8 mouse cellular contexts compared by ENCODE assay signal in genomic region chr14:31323189-31323588, GRCm38 (mm10). TPM values are rescaled to one million over a fixed set of nuclear protein-coding genes. Genes with fewer than 3 reads are reported as not detected.
A peak's percentile ranks its signal among the peaks of the same experiment; 100 is the strongest.
DNase-seq lines count a peak whose midpoint lies in the region; ATAC-seq and TF ChIP-seq lines count a peak whose summit lies in the region.

No protein-coding gene starts in this region.

- DNase-seq in lung, embryonic 14.5 days: peak; percentile 7
- no peak for DNase-seq in lung, adult 18-20 months
- peak; percentile 25 for DNase-seq in limb, embryonic 10.5 days (ENCODE audit: low spot score)
- DNase-seq in adrenal gland, postnatal 4 days (ENCODE audit: low spot score in 2 of 2): no peak
- no peak for DNase-seq in gastrocnemius, postnatal 36 days
- no peak for DNase-seq in layer of hippocampus, postnatal 14 days (ENCODE audit: low spot score in 2 of 2)

- H3K9me3 ChIP-seq in lung, embryonic 14.5 days (ENCODE audit: low read depth, low read length): no peaks in the 10 kb centered on the region
- no peaks in the 10 kb centered on the region for H3K9me3 ChIP-seq in forebrain, embryonic 13.5 days (replicated peaks)
- H3K9me3 ChIP-seq in limb, embryonic 10.5 days (replicated peaks): no peaks in the 10 kb centered on the region
- H3K9me3 ChIP-seq in neural tube, embryonic 15.5 days (replicated peaks): no peaks in the 10 kb centered on the region

- H3K36me3 ChIP-seq in lung, embryonic 14.5 days (ENCODE audit: insufficient read depth): no peaks in the 10 kb centered on the region
- H3K36me3 ChIP-seq in forebrain, embryonic 13.5 days (ENCODE audit: poor library complexity, severe bottlenecking): no peaks in the 10 kb centered on the region
- no peaks in the 10 kb centered on the region for H3K36me3 ChIP-seq in limb, embryonic 10.5 days
- H3K36me3 ChIP-seq in neural tube, embryonic 15.5 days: no peaks in the 10 kb centered on the region

- no peak for TF ChIP-seq CTCF in lung, embryonic 14.5 days (IDR thresholded peaks at IDR 0.05; ENCODE audit: low read depth)

- H3K27me3 ChIP-seq in lung, embryonic 14.5 days (ENCODE audit: insufficient read depth, low read length): no peaks in the 10 kb centered on the region
- no peaks in the 10 kb centered on the region for H3K27me3 ChIP-seq in forebrain, embryonic 13.5 days
- no peaks in the 10 kb centered on the region; the same call in 1 of the 2 replicates for H3K27me3 ChIP-seq in limb, embryonic 10.5 days (ENCODE audit: low read depth, poor library complexity, severe bottlenecking)
- no peaks in the 10 kb centered on the region for H3K27me3 ChIP-seq in neural tube, embryonic 15.5 days (replicated peaks)

- H3K4me1 ChIP-seq in lung, embryonic 14.5 days (ENCODE audit: insufficient read depth): no peaks in the 10 kb centered on the region
- 0 out of 2 replicates have a peak, but pooled peaks cover 5% of the 10 kb centered on the region for H3K4me1 ChIP-seq in forebrain, embryonic 13.5 days
- peaks cover 11% of the 10 kb centered on the region for H3K4me1 ChIP-seq in limb, embryonic 10.5 days
- peaks cover 9% of the 10 kb centered on the region for H3K4me1 ChIP-seq in neural tube, embryonic 15.5 days

- H3K4me3 ChIP-seq in lung, embryonic 14.5 days (ENCODE audit: low read depth, low read length): peak overlapping the region; percentile 35
- H3K4me3 ChIP-seq in forebrain, embryonic 13.5 days: peak overlapping the region; percentile 30; the same call in 1 of the 2 replicates
- H3K4me3 ChIP-seq in limb, embryonic 10.5 days: peak overlapping the region; percentile 48
- 0 out of 2 replicates have a peak overlapping the region, but pooled peaks have one; percentile 30 for H3K4me3 ChIP-seq in neural tube, embryonic 15.5 days (replicated peaks)

- WGBS in lung, embryonic 14.5 days: 68% methylated on average over 4 of the region's 4 CpGs
- WGBS in forebrain, embryonic 13.5 days: 81% methylated on average over 4 of the region's 4 CpGs
- 86% methylated on average over 4 of the region's 4 CpGs for WGBS in limb, embryonic 10.5 days
- 83% methylated on average over 4 of the region's 4 CpGs for WGBS in neural tube, embryonic 15.5 days

- H3K27ac ChIP-seq in lung, embryonic 14.5 days (ENCODE audit: low read depth): no peak overlapping the region
- H3K27ac ChIP-seq in forebrain, embryonic 13.5 days: no peak overlapping the region
- peak overlapping the region; percentile 77 for H3K27ac ChIP-seq in limb, embryonic 10.5 days
- no peak overlapping the region for H3K27ac ChIP-seq in neural tube, embryonic 15.5 days (replicated peaks)

- no peak overlapping the region for H3K9ac ChIP-seq in lung, embryonic 14.5 days
- H3K9ac ChIP-seq in forebrain, embryonic 13.5 days: peak overlapping the region; percentile 39; the same call in 1 of the 2 replicates
- no peak overlapping the region for H3K9ac ChIP-seq in neural tube, embryonic 15.5 days (replicated peaks)

- ATAC-seq in lung, embryonic 14.5 days (ENCODE audit: insufficient read depth): no peak
- no peak for ATAC-seq in forebrain, embryonic 13.5 days
- ATAC-seq in neural tube, embryonic 15.5 days (ENCODE audit: low FRiP score): no peak

- intact Hi-C loops in gastrocnemius, postnatal 36 days (cut with DNase I): no loop called here

- peak overlapping the region; percentile 62 for H3K4me2 ChIP-seq in lung, embryonic 14.5 days
- peak overlapping the region; percentile 59 for H3K4me2 ChIP-seq in forebrain, embryonic 13.5 days
- H3K4me2 ChIP-seq in neural tube, embryonic 15.5 days: peak overlapping the region; percentile 57

RNA-seq across cellular contexts. Expression of gene Dnah1, which starts 0.5 kb away (rescaled TPM):
- 4.1 and 4.6 TPM in 2 replicates for polyA plus RNA-seq in lung, embryonic 14.5 days (2014; fragmentation: Nextera tagmentation; extraction: Ambion mirVana)
- 3.8 and 5.1 TPM in 2 replicates for polyA plus RNA-seq in forebrain, embryonic 13.5 days (2015; fragmentation: Nextera tagmentation; extraction: Ambion mirVana)
- polyA plus RNA-seq in limb, embryonic 10.5 days (2016; fragmentation: Nextera tagmentation; extraction: Ambion mirVana): 3.6 and 5.6 TPM in 2 replicates
- polyA plus RNA-seq in neural tube, embryonic 15.5 days (2015; fragmentation: Nextera tagmentation; extraction: Ambion mirVana): 3.0 and 3.3 TPM in 2 replicates
- total RNA-seq in adrenal gland, postnatal 4 days (2021): 1 to 10 TPM; 2.4 to 3.2 TPM
- under 1 TPM; 0.10 to 0.17 TPM for total RNA-seq in gastrocnemius, postnatal 36 days (2021)
- 1 to 10 TPM; 2.4 TPM for total RNA-seq in layer of hippocampus, postnatal 14 days (2021)

RNA-seq across cellular contexts. Expression of gene Capn7, which starts 13.2 kb away (rescaled TPM):
- polyA plus RNA-seq in lung, embryonic 14.5 days (2014; fragmentation: Nextera tagmentation; extraction: Ambion mirVana): 37.4 and 38.3 TPM in 2 replicates
- 44.2 and 48.7 TPM in 2 replicates for polyA plus RNA-seq in forebrain, embryonic 13.5 days (2015; fragmentation: Nextera tagmentation; extraction: Ambion mirVana)
- polyA plus RNA-seq in limb, embryonic 10.5 days (2016; fragmentation: Nextera tagmentation; extraction: Ambion mirVana): 22.8 and 31.1 TPM in 2 replicates
- polyA plus RNA-seq in neural tube, embryonic 15.5 days (2015; fragmentation: Nextera tagmentation; extraction: Ambion mirVana): 74.4 and 77.2 TPM in 2 replicates
- total RNA-seq in adrenal gland, postnatal 4 days (2021): 10 to 100 TPM; 47.0 to 53.0 TPM
- total RNA-seq in gastrocnemius, postnatal 36 days (2021): 10 to 100 TPM; 27.8 to 28.3 TPM
- 10 to 100 TPM; 36.6 to 41.0 TPM for total RNA-seq in layer of hippocampus, postnatal 14 days (2021)

Comparison
In these comparisons a context has a peak if more than half of its experiments do, and no peak if none do; other contexts are left out.
1. DNase-seq: peak in lung, embryonic 14.5 days (single experiment) and limb, embryonic 10.5 days (single experiment); none in lung, adult 18-20 months (0 of 2), adrenal gland, postnatal 4 days (0 of 2), gastrocnemius, postnatal 36 days (0 of 2) and layer of hippocampus, postnatal 14 days (0 of 2).
2. Peak in every context shown above with its lines, with median percentiles within 50 percentile points of each other: H3K4me2 ChIP-seq and H3K4me3 ChIP-seq.